ENCODE assay signal across 13 mouse cellular contexts in the genomic region with DNA sequence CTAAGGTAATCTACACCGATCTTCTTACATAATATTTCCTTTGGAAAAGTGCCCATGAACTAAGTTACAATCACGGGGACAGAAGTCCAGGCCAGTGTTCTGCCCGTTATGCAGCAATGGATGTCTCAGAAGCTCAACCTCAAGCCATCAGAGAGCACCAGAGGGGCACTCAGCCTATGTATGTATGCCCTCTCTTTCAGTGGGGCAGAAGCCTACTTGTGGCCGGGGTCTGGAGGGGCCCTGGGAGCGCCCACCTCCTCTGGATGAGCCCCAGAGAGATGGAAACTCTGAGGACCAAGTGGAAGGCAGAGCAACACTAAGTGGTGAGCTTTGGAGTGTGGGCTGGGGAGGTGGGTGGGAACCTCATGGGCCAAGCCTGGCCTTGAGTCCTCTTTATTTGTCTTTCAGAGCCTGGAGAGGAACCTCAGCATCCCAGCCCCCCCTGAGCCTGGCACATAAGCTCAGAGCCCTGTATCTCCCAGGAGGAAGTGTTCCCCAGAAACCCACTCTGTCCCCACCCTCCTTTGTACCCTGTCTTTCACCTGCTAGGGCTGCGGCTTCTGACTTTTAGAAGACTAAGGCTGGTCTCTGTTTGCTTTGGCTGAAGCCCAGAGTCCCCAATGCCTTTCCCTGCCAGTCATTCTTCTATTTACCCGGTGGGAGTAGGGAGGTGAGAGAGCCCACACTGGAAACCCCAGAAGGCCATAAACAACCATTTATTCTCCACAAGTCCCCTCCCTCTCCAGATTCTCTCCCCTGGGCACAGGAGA. TPM values are rescaled to one million over a fixed set of nuclear protein-coding genes. Genes with fewer than 3 reads are reported as not detected.
A peak's percentile ranks its signal among the peaks of the same experiment; 100 is the strongest.
DNase-seq lines count a peak whose midpoint lies in the region; ATAC-seq and TF ChIP-seq lines count a peak whose summit lies in the region.
"Had no signal": no experiment of that assay in that cellular context is flagged by ENCODE, and none has a peak within 500 bp of the region (broad histone marks: within the 10 kb centered on the region; RNA-seq: fewer than 3 reads in every experiment).

No protein-coding gene starts in this region.

- H3K9ac ChIP-seq in heart, adult 2 months (ENCODE audit: low read depth, low read length) = no peak overlapping the region
- peak overlapping the region; percentile 34; the same call in 1 of the 2 replicates for H3K9ac ChIP-seq in lung, embryonic 15.5 days
- no peak overlapping the region for H3K9ac ChIP-seq in intestine, postnatal 0 days (ENCODE audit: low read depth, low read length)

- no peaks in the 10 kb centered on the region for H3K27me3 ChIP-seq in heart, adult 2 months (ENCODE audit: control insufficient read depth, insufficient read depth, low read length)
- peaks cover 27% of the 10 kb centered on the region; the same call in 1 of the 2 replicates for H3K27me3 ChIP-seq in lung, embryonic 15.5 days
- H3K27me3 ChIP-seq in intestine, postnatal 0 days (replicated peaks; ENCODE audit: control insufficient read depth, insufficient read depth, low read length) = no peaks in the 10 kb centered on the region
- no peaks in the 10 kb centered on the region for H3K27me3 ChIP-seq in small intestine, adult 2 months (ENCODE audit: control insufficient read depth, insufficient read depth, low read length)
- H3K27me3 ChIP-seq in thymus, adult 2 months (ENCODE audit: control insufficient read depth, insufficient read depth, low read length) = no peaks in the 10 kb centered on the region

- H3K36me3 ChIP-seq in heart, adult 2 months (ENCODE audit: control insufficient read depth, insufficient read depth, low read length) = no peaks in the 10 kb centered on the region
- H3K36me3 ChIP-seq in lung, embryonic 15.5 days = no peaks in the 10 kb centered on the region
- H3K36me3 ChIP-seq in intestine, postnatal 0 days (ENCODE audit: control insufficient read depth, insufficient read depth) = no peaks in the 10 kb centered on the region
- H3K36me3 ChIP-seq in small intestine, adult 2 months (ENCODE audit: control insufficient read depth, insufficient read depth, low read length) = peaks cover 24% of the 10 kb centered on the region; the same call in 1 of the 2 replicates
- no peaks in the 10 kb centered on the region for H3K36me3 ChIP-seq in thymus, adult 2 months (ENCODE audit: control insufficient read depth, insufficient read depth, low read length)

- TF ChIP-seq EP300 in heart, adult 2 months (IDR thresholded peaks at IDR 0.05; ENCODE audit: insufficient read depth, low read depth, low read length) = no peak

- H3K9me3 ChIP-seq in lung, embryonic 15.5 days = no peaks in the 10 kb centered on the region
- no peaks in the 10 kb centered on the region for H3K9me3 ChIP-seq in intestine, postnatal 0 days (ENCODE audit: control insufficient read depth)

- WGBS in heart, adult 2 months = 51% methylated on average over 7 of the region's 7 CpGs
- 50% methylated on average over 7 of the region's 7 CpGs for WGBS in lung, embryonic 15.5 days
- WGBS in intestine, postnatal 0 days = 44% methylated on average over 7 of the region's 7 CpGs
- 27% methylated on average over 7 of the region's 7 CpGs for WGBS in small intestine, adult 2 months
- WGBS in thymus, adult 2 months = 81% methylated on average over 7 of the region's 7 CpGs

- H3K4me3 ChIP-seq in heart, adult 2 months = no peak overlapping the region
- no peak overlapping the region for H3K4me3 ChIP-seq in lung, embryonic 15.5 days
- H3K4me3 ChIP-seq in intestine, postnatal 0 days (ENCODE audit: low read depth, low read length) = no peak overlapping the region
- peak overlapping the region; percentile 16; the same call in 1 of the 2 replicates for H3K4me3 ChIP-seq in small intestine, adult 2 months (ENCODE audit: low read depth, low read length)
- H3K4me3 ChIP-seq in thymus, adult 2 months (ENCODE audit: control insufficient read depth, insufficient read depth, low read length) = no peak overlapping the region

- peak; percentile 14; the same call in 1 of the 2 replicates for ATAC-seq in lung, embryonic 15.5 days (ENCODE audit: borderline replicate concordance, extremely low read depth, low FRiP score, low TSS enrichment)
- ATAC-seq in intestine, postnatal 0 days = no peak
- ATAC-seq: hindbrain, embryonic 16.5 days had no signal

- peak overlapping the region; percentile 76 for H3K4me2 ChIP-seq in lung, embryonic 15.5 days
- no peak overlapping the region for H3K4me2 ChIP-seq in intestine, postnatal 0 days (replicated peaks; ENCODE audit: low read depth)

- TF ChIP-seq CTCF in heart, adult 2 months (IDR thresholded peaks at IDR 0.05) = no peak
- TF ChIP-seq CTCF in intestine, postnatal 0 days (IDR thresholded peaks at IDR 0.05; ENCODE audit: low read depth) = no peak
- no peak for TF ChIP-seq CTCF in small intestine, adult 2 months (IDR thresholded peaks at IDR 0.05; ENCODE audit: extremely low read depth, insufficient read length, insufficient replicate concordance, low read depth, low read length)
- no peak for TF ChIP-seq CTCF in thymus, adult 2 months (IDR thresholded peaks at IDR 0.05; ENCODE audit: borderline replicate concordance, control insufficient read depth, extremely low read depth, insufficient read depth, low read length, poor library complexity)

- no peak for TF ChIP-seq POLR2A in heart, adult 2 months (IDR thresholded peaks at IDR 0.05; ENCODE audit: insufficient read depth, low read depth, low read length)
- TF ChIP-seq POLR2A in small intestine, adult 2 months (IDR thresholded peaks at IDR 0.05; ENCODE audit: low read depth, low read length) = no peak
- TF ChIP-seq POLR2A in thymus, adult 2 months (IDR thresholded peaks at IDR 0.05; ENCODE audit: control insufficient read depth, extremely low read depth, insufficient read depth, low read length, poor library complexity) = no peak

- no peaks in the 10 kb centered on the region for H3K79me2 ChIP-seq in heart, adult 2 months (replicated peaks; ENCODE audit: control insufficient read depth, insufficient read depth, low read length)

- no peak for DNase-seq in heart, adult 2 months
- DNase-seq in heart, postnatal 14 days = no peak
- DNase-seq in lung, postnatal 10 days = no peak
- no peak for DNase-seq in cerebellum, postnatal 25 days
- no peak for DNase-seq in thymus, adult 2 months
- DNase-seq: cerebellum, adult 11 months had no signal

- peak overlapping the region; percentile 88 for H3K27ac ChIP-seq in heart, adult 2 months
- peak overlapping the region; percentile 96 for H3K27ac ChIP-seq in lung, embryonic 15.5 days
- H3K27ac ChIP-seq in intestine, postnatal 0 days (ENCODE audit: low read depth, low read length) = peak overlapping the region; percentile 92
- H3K27ac ChIP-seq in small intestine, adult 2 months (ENCODE audit: insufficient read depth, low read depth, low read length) = peak overlapping the region; percentile 90
- H3K27ac ChIP-seq in thymus, adult 2 months (ENCODE audit: control insufficient read depth, insufficient read depth, low read length) = no peak overlapping the region
- H3K27ac ChIP-seq: left cerebral cortex, adult 2 months had no signal

- intact Hi-C loops in heart, adult 2 months (cut with DNase I) = loop anchor here (5.0 kb wide), 1 partner anchor 100 kb away; no protein-coding TSS in a partner anchor
- intact Hi-C loops in heart, postnatal 14 days (cut with DNase I) = no loop called here

- peaks cover 14% of the 10 kb centered on the region for H3K4me1 ChIP-seq in heart, adult 2 months (ENCODE audit: control insufficient read depth, insufficient read depth, low read length)
- H3K4me1 ChIP-seq in lung, embryonic 15.5 days = peaks cover 52% of the 10 kb centered on the region
- H3K4me1 ChIP-seq in intestine, postnatal 0 days (replicated peaks; ENCODE audit: control insufficient read depth, insufficient read depth, low read length) = peaks cover 11% of the 10 kb centered on the region; the same call in 1 of the 2 replicates
- H3K4me1 ChIP-seq in small intestine, adult 2 months (ENCODE audit: control insufficient read depth, insufficient read depth, insufficient read length, low read length) = peaks cover 51% of the 10 kb centered on the region
- H3K4me1 ChIP-seq in thymus, adult 2 months (replicated peaks; ENCODE audit: control insufficient read depth, insufficient read depth, low read length) = peaks cover 42% of the 10 kb centered on the region

RNA-seq across cellular contexts. Expression of a gene that starts 1.4 kb away (rescaled TPM):
- total RNA-seq in heart, adult 2 months (2021) = 10 to 100 TPM; 19.0 to 24.3 TPM
- 58.3 and 62.3 TPM in 2 replicates for polyA plus RNA-seq in heart, adult 2 months (2012; rRNA removed)
- 10 to 100 TPM; 21.7 to 23.3 TPM for total RNA-seq in heart, postnatal 14 days (2021)
- 45.2 and 52.5 TPM in 2 replicates for polyA plus RNA-seq in lung, embryonic 15.5 days (2015; fragmentation: Nextera tagmentation; extraction: Ambion mirVana)
- 29.0 and 30.1 TPM in 2 replicates for polyA plus RNA-seq in intestine, postnatal 0 days (2015; fragmentation: Nextera tagmentation; extraction: Ambion mirVana)
- 47.0 and 76.5 TPM in 2 replicates for polyA plus RNA-seq in small intestine, adult 2 months (2012; rRNA removed)
- 260 and 271 TPM in 2 replicates for polyA plus RNA-seq in thymus, adult 2 months (2012; rRNA removed)

RNA-seq across cellular contexts. Expression of a gene that starts 8.6 kb away (rescaled TPM):
- total RNA-seq in heart, adult 2 months (2021) = 1 to 10 TPM; 2.6 to 5.3 TPM
- 15.8 and 16.2 TPM in 2 replicates for polyA plus RNA-seq in heart, adult 2 months (2012; rRNA removed)
- total RNA-seq in heart, postnatal 14 days (2021) = 1 to 10 TPM; 1.8 to 3.0 TPM
- polyA plus RNA-seq in lung, embryonic 15.5 days (2015; fragmentation: Nextera tagmentation; extraction: Ambion mirVana) = 3.5 and 5.5 TPM in 2 replicates
- 99.5 and 102 TPM in 2 replicates for polyA plus RNA-seq in intestine, postnatal 0 days (2015; fragmentation: Nextera tagmentation; extraction: Ambion mirVana)
- 86.8 and 270 TPM in 2 replicates for polyA plus RNA-seq in small intestine, adult 2 months (2012; rRNA removed)
- 5.9 and 11.5 TPM in 2 replicates for polyA plus RNA-seq in thymus, adult 2 months (2012; rRNA removed)
- total RNA-seq: neutrophil, adult 5-6 weeks had no signal

RNA-seq across cellular contexts. Expression of a gene that starts 26.8 kb away (rescaled TPM):
- total RNA-seq in heart, adult 2 months (2021) = 1,000 to 10,000 TPM; 1,095 to 3,136 TPM
- polyA plus RNA-seq in heart, adult 2 months (2012; rRNA removed) = 1,250 and 1,827 TPM in 2 replicates
- total RNA-seq in heart, postnatal 14 days (2021) = 100 to 1,000 TPM; 841 to 967 TPM
- polyA plus RNA-seq in lung, embryonic 15.5 days (2015; fragmentation: Nextera tagmentation; extraction: Ambion mirVana) = 5.1 and 7.5 TPM in 2 replicates
- 0.44 and 0.69 TPM in 2 replicates for polyA plus RNA-seq in intestine, postnatal 0 days (2015; fragmentation: Nextera tagmentation; extraction: Ambion mirVana)
- 0.24 and 0.42 TPM in 2 replicates for polyA plus RNA-seq in small intestine, adult 2 months (2012; rRNA removed)
- polyA plus RNA-seq in thymus, adult 2 months (2012; rRNA removed) = 9.9 and 83.8 TPM in 2 replicates
- total RNA-seq: neutrophil, adult 5-6 weeks had no signal
- polyA plus RNA-seq: forebrain, embryonic 11.5 days had no signal

RNA-seq across cellular contexts. Expression of a gene that starts 27.4 kb away (rescaled TPM):
- total RNA-seq in heart, adult 2 months (2021) = not detected
- not detected in 2 replicates for polyA plus RNA-seq in heart, adult 2 months (2012; rRNA removed)
- total RNA-seq in heart, postnatal 14 days (2021) = not detected
- polyA plus RNA-seq in lung, embryonic 15.5 days (2015; fragmentation: Nextera tagmentation; extraction: Ambion mirVana) = 0.05 TPM in 1 of 2 replicates, not detected in the other
- 0.07 TPM in 1 of 2 replicates, not detected in the other for polyA plus RNA-seq in intestine, postnatal 0 days (2015; fragmentation: Nextera tagmentation; extraction: Ambion mirVana)
- polyA plus RNA-seq in small intestine, adult 2 months (2012; rRNA removed) = 0.11 and 0.13 TPM in 2 replicates
- polyA plus RNA-seq in thymus, adult 2 months (2012; rRNA removed) = 0.12 and 0.22 TPM in 2 replicates
- total RNA-seq: neutrophil, adult 5-6 weeks had no signal

RNA-seq across cellular contexts. Expression of a gene that starts 29.4 kb away (rescaled TPM):
- total RNA-seq in heart, adult 2 months (2021) = 1 to 10 TPM in 1 of 2 experiments, under 1 TPM in 1; 0.91 to 1.5 TPM
- polyA plus RNA-seq in heart, adult 2 months (2012; rRNA removed) = 1.6 and 2.6 TPM in 2 replicates
- total RNA-seq in heart, postnatal 14 days (2021) = under 1 TPM; 0.41 to 0.61 TPM
- 0.12 TPM in 1 of 2 replicates, not detected in the other for polyA plus RNA-seq in lung, embryonic 15.5 days (2015; fragmentation: Nextera tagmentation; extraction: Ambion mirVana)
- not detected in 2 replicates for polyA plus RNA-seq in intestine, postnatal 0 days (2015; fragmentation: Nextera tagmentation; extraction: Ambion mirVana)
- not detected in 2 replicates for polyA plus RNA-seq in small intestine, adult 2 months (2012; rRNA removed)
- 0.77 and 1.3 TPM in 2 replicates for polyA plus RNA-seq in thymus, adult 2 months (2012; rRNA removed)
- total RNA-seq: neutrophil, adult 5-6 weeks had no signal
- polyA plus RNA-seq: forebrain, embryonic 11.5 days had no signal

Comparison
In these comparisons a context has a peak if more than half of its experiments do, and no peak if none do; other contexts are left out.
1. RNA of a gene that starts 26.8 kb away (polyA plus RNA-seq): 1,250 to 1,827 TPM in heart, adult 2 months; 9.9 to 83.8 TPM in thymus, adult 2 months, 5.1 to 7.5 TPM in lung, embryonic 15.5 days, 0.44 to 0.69 TPM in intestine, postnatal 0 days and 0.24 to 0.42 TPM in small intestine, adult 2 months; every median in the first group is over 10 times any median in the second.